Mouse (Mus musculus) lung, embryonic 15.5 days (tissue): ENCODE results near the gene Topors. TPM values are rescaled to one million over a fixed set of nuclear protein-coding genes. Genes with fewer than 3 reads are reported as not detected.
"Not testable (repeated sequence)": the region's sequence is repeated elsewhere in the genome, so short reads cannot be mapped to it uniquely, and the experiment has no call there.

Source experiments
- ATAC-seq: fragments of 200-750 bp; cut with Nextera tagmentation; 2 replicates; pipeline ENCODE4 v1.8.0; 2017; ENCODE audit warnings: moderate number of reproducible peaks, borderline replicate concordance; ENCODE audit not compliant: low FRiP score, low TSS enrichment; ENCODE audit errors: extremely low read depth
- H3K27ac ChIP-seq: fragments of 300-500 bp; sonication (generic); 2 replicates; pipeline ENCODE4 v1.5.1; 2015; ENCODE audit warnings: moderate library complexity, mild to moderate bottlenecking, inconsistent platforms
- H3K27me3 ChIP-seq: fragments of 300-500 bp; sonication (generic); 2 replicates; pipeline ENCODE4 v1.6.1; 2015; ENCODE audit warnings: inconsistent platforms
- H3K36me3 ChIP-seq: fragments of 300-500 bp; sonication (generic); 2 replicates; pipeline ENCODE4 v1.6.1; 2015; ENCODE audit warnings: inconsistent platforms
- H3K4me1 ChIP-seq: fragments of 300-500 bp; sonication (generic); 2 replicates; pipeline ENCODE4 v1.6.1; 2015; ENCODE audit warnings: inconsistent platforms
- H3K4me2 ChIP-seq: fragments of 300-500 bp; sonication (generic); 2 replicates; pipeline ENCODE4 v1.6.1; 2015; ENCODE audit warnings: inconsistent platforms, mild to moderate bottlenecking, moderate library complexity
- H3K4me3 ChIP-seq: fragments of 300-500 bp; sonication (generic); 2 replicates; pipeline ENCODE4 v1.5.1; 2015; ENCODE audit warnings: mild to moderate bottlenecking, inconsistent platforms
- H3K9ac ChIP-seq: fragments of 300-500 bp; sonication (generic); 2 replicates; pipeline ENCODE4 v1.6.1; 2015; ENCODE audit warnings: inconsistent platforms
- H3K9me3 ChIP-seq: fragments of 300-500 bp; sonication (generic); 2 replicates; pipeline ENCODE4 v1.6.1; 2016; ENCODE audit warnings: inconsistent platforms
- WGBS: fragments of 180-500 bp; shearing (Covaris S2); methylation state at CpG from one replicate; pipeline ENCODE4 v1.1.7; 2015; 5-methylcytosine and 5-hydroxymethylcytosine counted together
- polyA plus RNA-seq: library from polyadenylated mRNA; unstranded; fragments of >200 nt; fragmentation: Nextera tagmentation; extraction: Ambion mirVana; gene quantifications from 2 replicates; pipeline ENCODE4 v1.2.1, GENCODE M21; 2015

The Topors gene
- 45.7 and 45.8 TPM in 2 replicates for polyA plus RNA-seq

DNA sequence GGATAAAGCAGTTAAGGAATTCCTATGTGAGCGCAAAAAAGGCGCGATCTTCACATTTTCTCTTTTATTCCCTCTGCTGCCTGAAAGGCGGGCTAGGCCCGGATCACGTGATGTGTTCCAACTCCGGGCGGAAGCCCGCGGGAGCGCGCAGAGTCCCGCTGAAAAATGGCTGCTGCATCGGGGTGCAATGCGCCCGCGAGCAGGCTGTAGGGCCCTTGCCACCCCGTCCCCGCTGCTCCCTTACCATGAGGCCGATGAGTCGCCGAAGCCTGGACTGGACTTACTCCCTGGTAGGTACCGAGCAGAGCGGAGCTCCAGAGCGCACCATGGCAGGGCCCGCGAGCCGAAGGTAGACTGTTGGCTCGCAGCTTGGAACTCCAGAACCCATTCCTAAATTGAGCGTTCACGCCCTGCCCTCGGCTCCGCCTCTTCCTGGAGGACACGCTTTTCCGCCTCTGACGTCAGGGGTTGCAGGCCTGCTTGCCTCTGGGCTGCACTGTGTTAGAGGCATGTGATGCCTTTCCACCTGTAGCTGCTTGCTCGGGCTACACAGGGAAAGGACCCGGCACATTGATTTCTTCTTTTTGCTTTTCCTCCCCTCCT, at the start of gene Topors, which contains the start of gene Smim27:
Topors (minus strand) TSS at position 421 of the 603 bp plus-strand sequence.
Smim27 (plus strand) TSS at position 150 of the 603 bp plus-strand sequence.
- Histone ChIP-seq H3K4me2 (peak within 1 kb of the TSS; percentile 89), H3K36me3 (peaks cover 13% of the 10 kb centered on the region), H3K9ac (peak within 1 kb of the TSS; percentile 96), H3K9me3 (no peaks in the 10 kb centered on the region), H3K27me3 (no peaks in the 10 kb centered on the region), H3K4me3 (peak within 1 kb of the TSS; percentile 80), H3K4me1 (peaks cover 24% of the 10 kb centered on the region), H3K27ac (peak within 1 kb of the TSS; percentile 99)
- WGBS: under 1% methylated on average over 38 of the region's 38 CpGs
- ATAC-seq: peak; percentile 96

DNA sequence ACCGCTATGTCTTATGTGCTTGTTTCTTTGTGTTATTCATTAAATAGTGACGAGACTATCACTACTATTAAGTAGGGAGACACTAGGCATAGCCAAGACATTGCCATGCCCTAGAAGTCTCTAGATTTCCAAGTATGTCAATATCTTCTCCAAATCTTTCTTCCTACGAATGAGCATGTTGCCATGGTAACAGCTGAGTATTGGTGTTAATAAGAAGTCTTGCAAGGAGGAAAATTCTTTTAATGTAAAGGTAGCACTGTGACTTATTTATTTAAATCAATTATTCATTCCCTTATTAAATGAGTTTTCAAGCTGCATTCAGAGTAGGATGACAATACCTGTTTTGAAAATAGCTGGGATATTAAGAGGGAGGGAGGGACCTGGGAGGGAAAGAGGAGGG, 47.8 kb upstream of the Topors start:
- H3K27me3 ChIP-seq: no peaks in the 10 kb centered on the region
- H3K4me1 ChIP-seq: no peaks in the 10 kb centered on the region
- H3K27ac ChIP-seq: no peak overlapping the region
- H3K4me2 ChIP-seq: no peak overlapping the region
- WGBS: 68% methylated on average over 3 of the region's 3 CpGs
- no peak overlapping the region for H3K9ac ChIP-seq
- no peak for ATAC-seq
- H3K9me3 ChIP-seq: no peaks in the 10 kb centered on the region
- H3K4me3 ChIP-seq: no peak overlapping the region
- no peaks in the 10 kb centered on the region for H3K36me3 ChIP-seq

DNA sequence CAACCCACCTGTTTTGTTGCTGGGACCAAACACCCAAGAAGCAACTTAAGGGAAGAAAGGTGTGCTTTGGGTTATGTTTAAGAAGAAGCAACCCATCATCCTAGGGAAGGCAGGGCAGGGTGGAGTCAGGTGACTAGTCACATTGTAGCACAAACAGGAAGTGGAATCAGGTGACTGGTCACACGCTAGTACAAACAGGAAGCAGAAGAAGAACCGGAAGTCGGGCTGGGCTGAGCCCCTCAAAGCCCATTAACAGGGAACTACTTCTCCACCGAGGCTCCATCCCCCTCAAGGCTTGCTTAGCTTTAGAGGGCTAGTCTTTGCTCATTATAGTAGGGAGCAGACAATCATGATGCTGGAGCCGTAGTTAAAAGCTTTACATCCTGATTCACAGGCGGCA, 43.4 kb upstream of the Topors start:
- 70% methylated on average over 6 of the region's 6 CpGs for WGBS
- Histone ChIP-seq H3K36me3 (no peaks in the 10 kb centered on the region), H3K9ac (no peak overlapping the region), H3K4me1 (no peaks in the 10 kb centered on the region), H3K4me2 (no peak overlapping the region), H3K27ac (no peak overlapping the region), H3K9me3 (no peaks in the 10 kb centered on the region), H3K27me3 (no peaks in the 10 kb centered on the region), H3K4me3 (no peak overlapping the region)
- no peak for ATAC-seq

DNA sequence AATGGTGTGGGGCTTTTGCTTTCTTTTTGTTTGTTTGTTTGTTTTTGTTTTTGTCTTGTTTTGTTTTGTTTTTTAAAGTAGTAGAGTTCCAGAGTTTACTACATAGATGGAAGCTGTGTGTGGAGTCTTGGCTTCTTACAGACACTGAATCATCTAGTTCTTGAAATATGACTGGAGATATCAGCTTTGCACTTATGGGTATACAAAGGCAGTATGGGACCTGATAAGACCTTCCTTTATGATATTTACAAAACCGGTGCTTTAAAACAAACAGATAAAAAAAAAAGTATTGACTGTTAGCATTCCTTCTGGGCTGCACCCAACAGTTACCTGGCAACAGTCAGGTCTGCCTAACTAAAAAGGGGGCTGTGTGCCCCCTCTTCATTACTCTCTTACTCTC, 42.6 kb upstream of the Topors start:
- H3K4me3 ChIP-seq: no peak overlapping the region
- no peaks in the 10 kb centered on the region for H3K36me3 ChIP-seq
- H3K9me3 ChIP-seq: no peaks in the 10 kb centered on the region
- no peaks in the 10 kb centered on the region for H3K4me1 ChIP-seq
- H3K27ac ChIP-seq: no peak overlapping the region
- no peak overlapping the region for H3K4me2 ChIP-seq
- WGBS: 42% methylated on average over 1 of the region's 1 CpGs
- H3K27me3 ChIP-seq: no peaks in the 10 kb centered on the region
- H3K9ac ChIP-seq: no peak overlapping the region
- no peak for ATAC-seq

- no peaks in the 10 kb centered on the region for H3K4me1 ChIP-seq
- no peak overlapping the region for H3K4me2 ChIP-seq
- H3K9ac ChIP-seq: no peak overlapping the region
- no peak overlapping the region for H3K27ac ChIP-seq
- WGBS: 71% methylated on average over 11 of the region's 11 CpGs
- H3K27me3 ChIP-seq: no peaks in the 10 kb centered on the region
- H3K36me3 ChIP-seq: no peaks in the 10 kb centered on the region
- no peak for ATAC-seq
- no peaks in the 10 kb centered on the region for H3K9me3 ChIP-seq
- H3K4me3 ChIP-seq: no peak overlapping the region
Observed at GRCm38 (mm10) chr4:40310796-40311383, 41.2 kb upstream of the Topors start.

DNA sequence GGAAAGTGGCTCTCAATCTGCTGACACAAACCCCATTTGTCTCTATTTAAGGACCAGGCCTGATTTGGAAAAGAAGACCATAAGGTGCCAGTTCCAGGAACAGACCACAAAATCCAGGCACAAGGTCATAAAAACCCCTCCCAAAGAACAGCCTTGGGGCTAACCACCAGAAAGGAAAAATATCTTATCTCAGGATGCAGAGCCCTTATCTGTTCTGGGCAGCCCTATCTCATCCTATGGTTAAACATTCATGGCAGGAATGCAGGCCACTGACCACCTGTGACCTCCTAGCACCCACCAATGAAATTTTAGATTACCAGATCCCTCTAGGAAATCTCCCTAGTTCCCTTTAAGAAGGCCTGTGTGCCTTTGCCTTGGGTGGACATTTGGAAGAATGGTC, 40.0 kb upstream of the Topors start:
- Histone ChIP-seq H3K9me3 (no peaks in the 10 kb centered on the region), H3K27ac (no peak overlapping the region), H3K36me3 (no peaks in the 10 kb centered on the region), H3K9ac (no peak overlapping the region), H3K27me3 (no peaks in the 10 kb centered on the region), H3K4me2 (no peak overlapping the region), H3K4me1 (no peaks in the 10 kb centered on the region), H3K4me3 (no peak overlapping the region)
- no peak for ATAC-seq

GRCm38 (mm10) chr4:40302445-40303125, 32.9 kb upstream of the Topors start:
- no peaks in the 10 kb centered on the region for H3K36me3 ChIP-seq
- 71% methylated on average over 10 of the region's 10 CpGs for WGBS
- no peaks in the 10 kb centered on the region for H3K9me3 ChIP-seq
- no peak overlapping the region for H3K4me3 ChIP-seq
- H3K9ac ChIP-seq: no peak overlapping the region
- H3K4me1 ChIP-seq: no peaks in the 10 kb centered on the region
- ATAC-seq: no peak
- H3K27ac ChIP-seq: no peak overlapping the region
- no peak overlapping the region for H3K4me2 ChIP-seq
- H3K27me3 ChIP-seq: peaks cover 5% of the 10 kb centered on the region; the same call in 1 of the 2 replicates

GRCm38 (mm10) chr4:40301076-40301789, 31.6 kb upstream of the Topors start:
- ATAC-seq: no peak; the same call in 1 of the 2 replicates
- Histone ChIP-seq H3K36me3 (no peaks in the 10 kb centered on the region), H3K27ac (no peak overlapping the region), H3K4me1 (no peaks in the 10 kb centered on the region), H3K9me3 (no peaks in the 10 kb centered on the region), H3K4me2 (peak overlapping the region; percentile 46), H3K4me3 (peak overlapping the region; percentile 21; the same call in 1 of the 2 replicates), H3K27me3 (peaks cover 5% of the 10 kb centered on the region; the same call in 1 of the 2 replicates), H3K9ac (no peak overlapping the region)
- WGBS: 9% methylated on average over 16 of the region's 16 CpGs

GRCm38 (mm10) chr4:40299169-40299568, 29.5 kb upstream of the Topors start:
- H3K4me3 ChIP-seq: no peak overlapping the region
- no peak overlapping the region for H3K27ac ChIP-seq
- 62% methylated on average over 5 of the region's 5 CpGs for WGBS
- H3K4me2 ChIP-seq: no peak overlapping the region
- ATAC-seq: no peak
- H3K36me3 ChIP-seq: no peaks in the 10 kb centered on the region
- no peaks in the 10 kb centered on the region for H3K9me3 ChIP-seq
- no peak overlapping the region for H3K9ac ChIP-seq
- H3K4me1 ChIP-seq: no peaks in the 10 kb centered on the region
- peaks cover 5% of the 10 kb centered on the region; the same call in 1 of the 2 replicates for H3K27me3 ChIP-seq

DNA sequence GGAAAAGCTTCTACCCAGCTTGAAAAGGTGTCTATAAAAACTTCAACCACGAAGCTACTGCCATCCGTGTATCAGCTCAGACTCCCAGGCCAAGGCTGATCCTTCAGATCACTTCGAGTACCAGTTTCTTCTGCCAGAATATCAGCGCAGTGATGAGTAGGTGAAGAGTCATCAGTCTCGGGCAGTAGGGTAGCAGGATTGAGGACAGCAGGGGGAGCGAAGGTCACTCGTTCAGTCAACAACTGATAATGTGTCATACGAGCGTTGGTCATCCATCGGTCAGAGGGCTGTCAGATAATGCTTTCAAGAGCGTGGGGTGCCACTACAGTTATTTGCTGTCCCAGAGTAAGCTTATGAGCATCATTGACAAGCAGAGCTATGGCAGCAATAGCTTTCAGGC, 21.9 kb upstream of the Topors start:
- not testable (repeated sequence) for H3K4me3 ChIP-seq, H3K27me3 ChIP-seq, H3K36me3 ChIP-seq, ATAC-seq, H3K9me3 ChIP-seq, H3K27ac ChIP-seq, H3K9ac ChIP-seq, H3K4me2 ChIP-seq, H3K4me1 ChIP-seq
- WGBS: 87% methylated on average over 11 of the region's 11 CpGs

DNA sequence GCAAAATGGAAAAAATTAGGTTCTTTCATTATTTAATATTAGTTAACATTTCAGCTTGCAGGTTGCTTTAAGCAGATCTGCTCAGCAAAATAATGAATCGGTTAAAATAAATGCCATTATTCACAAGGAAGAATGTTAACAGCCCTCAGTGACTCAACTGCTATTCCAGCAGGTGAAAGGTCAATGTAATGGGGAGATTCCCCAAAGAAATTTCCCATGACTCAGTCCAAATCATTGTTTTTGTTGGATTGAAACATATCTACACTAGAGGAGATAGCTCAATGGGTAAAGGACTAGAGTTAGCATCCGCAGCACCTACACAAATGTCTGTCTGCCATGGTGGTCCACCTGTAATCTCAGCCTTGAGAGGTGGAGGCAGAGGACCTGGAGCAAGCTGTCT, 19.4 kb upstream of the Topors start:
- no peak overlapping the region for H3K9ac ChIP-seq
- H3K36me3 ChIP-seq: no peaks in the 10 kb centered on the region
- H3K27me3 ChIP-seq: no peaks in the 10 kb centered on the region
- no peaks in the 10 kb centered on the region for H3K4me1 ChIP-seq
- H3K4me3 ChIP-seq: no peak overlapping the region
- H3K4me2 ChIP-seq: no peak overlapping the region
- H3K9me3 ChIP-seq: no peaks in the 10 kb centered on the region
- H3K27ac ChIP-seq: no peak overlapping the region
- 75% methylated on average over 2 of the region's 2 CpGs for WGBS
- no peak for ATAC-seq

DNA sequence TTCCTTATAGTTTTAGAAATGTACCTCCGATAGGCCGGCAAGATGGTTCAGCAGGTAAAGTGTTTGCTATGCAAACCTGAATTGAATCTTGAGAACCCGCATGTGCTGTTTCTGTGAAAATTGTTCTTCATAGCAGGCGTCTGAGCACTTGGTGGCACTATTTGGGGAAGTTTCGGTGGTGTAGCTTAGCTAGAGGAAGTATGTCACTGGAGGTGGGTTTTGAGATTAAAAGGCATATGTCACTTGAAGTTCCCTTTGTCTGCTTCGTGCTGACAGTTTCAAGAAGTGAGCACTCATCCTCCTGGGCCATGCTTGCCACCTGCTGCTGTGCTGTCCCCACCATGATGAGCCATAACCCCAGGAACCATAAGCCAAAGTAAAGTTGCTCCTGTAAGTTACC, 17.8 kb upstream of the Topors start:
- no peak for ATAC-seq
- no peak overlapping the region for H3K27ac ChIP-seq
- no peaks in the 10 kb centered on the region for H3K9me3 ChIP-seq
- 50% methylated on average over 6 of the region's 6 CpGs for WGBS
- no peak overlapping the region for H3K9ac ChIP-seq
- H3K27me3 ChIP-seq: no peaks in the 10 kb centered on the region
- no peak overlapping the region for H3K4me2 ChIP-seq
- H3K4me3 ChIP-seq: no peak overlapping the region
- no peaks in the 10 kb centered on the region for H3K4me1 ChIP-seq
- H3K36me3 ChIP-seq: no peaks in the 10 kb centered on the region
